Mouse (Mus musculus): Measurements from ENCODE around the gene Syt9.

DNA sequence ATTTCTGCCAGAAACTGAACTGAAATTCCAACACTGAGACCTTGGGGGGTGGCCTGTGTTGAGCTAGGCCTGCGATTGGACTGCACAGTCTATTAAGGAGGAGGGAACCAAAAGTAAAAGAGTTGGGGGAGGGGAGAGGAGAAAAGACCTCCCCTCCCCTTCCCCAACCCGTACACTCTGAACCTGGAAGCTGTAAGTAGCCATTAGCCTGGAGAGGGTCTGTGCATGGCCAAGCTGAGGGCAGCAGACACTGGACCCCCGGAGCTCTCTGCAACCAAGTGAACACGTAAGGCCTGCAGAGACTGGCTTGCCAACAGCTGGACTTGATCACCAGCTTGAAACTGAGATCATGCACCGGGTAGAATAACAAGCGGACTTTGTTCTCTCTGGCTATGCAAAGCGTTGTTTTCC is 196.7 kb downstream of the Syt9 start, which contains the start of gene Olfml1:
- TF ChIP-seq POLR2A (IDR thresholded peaks at IDR 0.05; ENCODE audit: insufficient read depth, low read depth, low read length) (peak; percentile 39; the same call in 1 of the 2 replicates), CTCF (IDR thresholded peaks at IDR 0.05) (no peak), EP300 (IDR thresholded peaks at IDR 0.05; ENCODE audit: insufficient read depth, low read depth, low read length) (0 out of 2 replicates have a peak, but pooled peaks have one; percentile 12)

All from heart, adult 2 months (tissue).